Mouse (Mus musculus): ENCODE measurements at regions not wholly inside any gene's neighbourhood (a gene's known extent, or its start where the extent isn't known, plus 50 kb on each side); places are given as distances from the start of the nearest gene placed in this dataset.

- no peak for TF ChIP-seq ZNF384 (IDR thresholded peaks at IDR 0.05; ENCODE audit: low read depth, low read length)
- no peak for TF ChIP-seq EP300 (IDR thresholded peaks at IDR 0.05; ENCODE audit: low read depth in 1 of 2, low read length in 2 of 2)
- TF ChIP-seq USF1 (IDR thresholded peaks at IDR 0.05; ENCODE audit: low read depth, low read length) = no peak
- TF ChIP-seq GATA1 (IDR thresholded peaks at IDR 0.05; ENCODE audit: low read depth, low read length) = no peak
- no peak for TF ChIP-seq CTCF (IDR thresholded peaks at IDR 0.05 in 2 of 3, conservative IDR thresholded peaks at IDR 0.05 in 1 of 3; ENCODE audit: control insufficient read depth in 1 of 3, insufficient read depth in 1 of 3, low read depth in 2 of 3, low read length in 3 of 3, poor library complexity in 1 of 3, severe bottlenecking in 1 of 3)
- TF ChIP-seq ZC3H11A (IDR thresholded peaks at IDR 0.05; ENCODE audit: low read depth, low read length) = no peak
- TF ChIP-seq UBTF (IDR thresholded peaks at IDR 0.05; ENCODE audit: borderline replicate concordance, insufficient read depth, low read depth, low read length) = no peak
- no peak for TF ChIP-seq MAX (IDR thresholded peaks at IDR 0.05; ENCODE audit: low read length)
- TF ChIP-seq SIN3A (IDR thresholded peaks at IDR 0.05; ENCODE audit: low read length) = no peak
These were observed 336.2 kb upstream of the Zfp637 start for GRCm38 (mm10) chr6:117504771-117505170.
